Mouse (Mus musculus) liver, embryonic 14.5 days (tissue): ENCODE measurements around the gene Bcat1.

ENCODE experiments used
- CTCF ChIP-seq: IDR thresholded peaks from 2 replicates; pipeline ENCODE4 v1.5.1; 2016; ENCODE audit warnings: antibody characterized with exemption, low read depth, control low read depth
- EP300 ChIP-seq: IDR thresholded peaks from 2 replicates; pipeline ENCODE4 v1.6.1; 2016; ENCODE audit warnings: antibody characterized with exemption, low read depth

- TF ChIP-seq CTCF = no peak
- no peak for TF ChIP-seq EP300
Measured at GRCm38 (mm10) chr6:145020553-145020952, 55.4 kb downstream of the Bcat1 start.
